Mouse (Mus musculus) thymus, postnatal 25 days (tissue): ENCODE data around the gene Glis1.

Experiments
- DNase-seq: peaks from one replicate; pipeline ENCODE4 v3.0.0; 2022

The Glis1 gene

GRCm38 (mm10) chr4:107434356-107435237 is at the start of gene Glis1:
Gene Glis1, plus strand, starts transcription at chr4:107434591.
- no peak for DNase-seq

- no peak for DNase-seq
These were observed 47.4 kb upstream of the Glis1 start for GRCm38 (mm10) chr4:107387038-107387437.

GRCm38 (mm10) chr4:107387465-107387864 is 46.9 kb upstream of the Glis1 start:
- no peak for DNase-seq

GRCm38 (mm10) chr4:107388291-107388690 is 46.1 kb upstream of the Glis1 start:
- no peak for DNase-seq

GRCm38 (mm10) chr4:107389345-107389744 is 45.0 kb upstream of the Glis1 start:
- DNase-seq: no peak

GRCm38 (mm10) chr4:107393771-107394170 is 40.6 kb upstream of the Glis1 start:
- DNase-seq: no peak

- DNase-seq: no peak
These were observed 14.2 kb upstream of the Glis1 start for GRCm38 (mm10) chr4:107420202-107420601.

GRCm38 (mm10) chr4:107421711-107422110 is 12.7 kb upstream of the Glis1 start:
- DNase-seq: no peak

GRCm38 (mm10) chr4:107422176-107422575 is 12.2 kb upstream of the Glis1 start:
- DNase-seq: no peak

GRCm38 (mm10) chr4:107425616-107426015 is 8.8 kb upstream of the Glis1 start:
- DNase-seq: no peak

GRCm38 (mm10) chr4:107426631-107427030 is 7.8 kb upstream of the Glis1 start:
- DNase-seq: no peak

GRCm38 (mm10) chr4:107432717-107433116 is 1.7 kb upstream of the Glis1 start:
- no peak for DNase-seq

GRCm38 (mm10) chr4:107433998-107434355 is 414 bp upstream of the Glis1 start:
- no peak for DNase-seq

GRCm38 (mm10) chr4:107435238-107435946 is 1.0 kb downstream of the Glis1 start:
- no peak for DNase-seq

- no peak for DNase-seq
These were observed 2.1 kb downstream of the Glis1 start for GRCm38 (mm10) chr4:107436476-107436875.

- DNase-seq: no peak
These were observed 4.3 kb downstream of the Glis1 start for GRCm38 (mm10) chr4:107438741-107439140.

GRCm38 (mm10) chr4:107440306-107440705 is 5.9 kb downstream of the Glis1 start:
- DNase-seq: no peak

- no peak for DNase-seq
These were observed 7.9 kb downstream of the Glis1 start for GRCm38 (mm10) chr4:107442288-107442687.

- no peak for DNase-seq
These were observed 8.6 kb downstream of the Glis1 start for GRCm38 (mm10) chr4:107442891-107443483.

GRCm38 (mm10) chr4:107443621-107444020 is 9.2 kb downstream of the Glis1 start:
- no peak for DNase-seq

GRCm38 (mm10) chr4:107448481-107448880 is 14.1 kb downstream of the Glis1 start:
- DNase-seq: no peak

GRCm38 (mm10) chr4:107449519-107449918 is 15.1 kb downstream of the Glis1 start:
- no peak for DNase-seq

GRCm38 (mm10) chr4:107452266-107453015 is 18.1 kb downstream of the Glis1 start:
- no peak for DNase-seq
